In genomic region chr4:152432308-152432707, GRCm38 (mm10) we compare ENCODE assay signal across 9 mouse cellular contexts. TPM values are rescaled to one million over a fixed set of nuclear protein-coding genes. Genes with fewer than 3 reads are reported as not detected.
DNase-seq lines count a peak whose midpoint lies in the region.
"Had no signal": no experiment of that assay in that cellular context is flagged by ENCODE, and none has a peak within 500 bp of the region (broad histone marks: within the 10 kb centered on the region; RNA-seq: fewer than 3 reads in every experiment).

No protein-coding gene starts in this region.

- peaks cover 2% of the 10 kb centered on the region; the same call in 1 of the 2 replicates for H3K36me3 ChIP-seq in splenic B cell, adult 2 months (ENCODE audit: control insufficient read depth, insufficient read depth, low read length, poor library complexity, severe bottlenecking)
- H3K36me3 ChIP-seq: limb, embryonic 13.5 days had no signal

- no peaks in the 10 kb centered on the region for H3K27me3 ChIP-seq in splenic B cell, adult 2 months (ENCODE audit: control insufficient read depth, insufficient read depth, low read length, poor library complexity, severe bottlenecking)

- intact Hi-C loops in left cerebral cortex, postnatal 14 days (cut with DNase I) = loop anchor here (5.0 kb wide), 1 partner anchor 265 kb away; no protein-coding TSS in a partner anchor

- peak; percentile 27 for DNase-seq in cerebellum, adult 11 months
- no peak for DNase-seq in cerebellum, adult 11-12 months
- DNase-seq in layer of hippocampus, adult 11-12 months (ENCODE audit: low spot score) = peak; percentile 66
- DNase-seq in layer of hippocampus, adult 9-10 months (ENCODE audit: low spot score) = no peak
- DNase-seq in CD4-positive, CD25-positive, alpha-beta regulatory T cell, adult 2 months (ENCODE audit: low read depth, low spot score) = peak; percentile 71
- DNase-seq in cerebellum, postnatal 10 days = peak; percentile 75 to 79
- DNase-seq in left cerebral cortex, postnatal 14 days (ENCODE audit: low spot score in 2 of 2) = peak; percentile 55 to 67
- peak; percentile 58 for DNase-seq in splenic B cell, adult 2 months (ENCODE audit: low read depth, low spot score)

RNA-seq across cellular contexts. Expression of gene Nphp4, which starts 44.2 kb away (rescaled TPM):
- total RNA-seq in left cerebral cortex, postnatal 14 days (2021) = 10 to 100 TPM; 18.7 to 19.9 TPM

RNA-seq across cellular contexts. Expression of gene Kcnab2, which starts 45.4 kb away (rescaled TPM):
- total RNA-seq in left cerebral cortex, postnatal 14 days (2021) = 100 to 1,000 TPM; 216 to 228 TPM

Comparison
In these comparisons a context has a peak if more than half of its experiments do, and no peak if none do; other contexts are left out.
1. DNase-seq: peak in cerebellum, adult 11 months (single experiment), layer of hippocampus, adult 11-12 months (single experiment), CD4-positive, CD25-positive, alpha-beta regulatory T cell, adult 2 months (single experiment), cerebellum, postnatal 10 days (2 of 2), left cerebral cortex, postnatal 14 days (2 of 2) and splenic B cell, adult 2 months (single experiment); none in cerebellum, adult 11-12 months (single experiment) and layer of hippocampus, adult 9-10 months (single experiment).